Mouse (Mus musculus): ENCODE results near the gene 4933427D14Rik.

DNA sequence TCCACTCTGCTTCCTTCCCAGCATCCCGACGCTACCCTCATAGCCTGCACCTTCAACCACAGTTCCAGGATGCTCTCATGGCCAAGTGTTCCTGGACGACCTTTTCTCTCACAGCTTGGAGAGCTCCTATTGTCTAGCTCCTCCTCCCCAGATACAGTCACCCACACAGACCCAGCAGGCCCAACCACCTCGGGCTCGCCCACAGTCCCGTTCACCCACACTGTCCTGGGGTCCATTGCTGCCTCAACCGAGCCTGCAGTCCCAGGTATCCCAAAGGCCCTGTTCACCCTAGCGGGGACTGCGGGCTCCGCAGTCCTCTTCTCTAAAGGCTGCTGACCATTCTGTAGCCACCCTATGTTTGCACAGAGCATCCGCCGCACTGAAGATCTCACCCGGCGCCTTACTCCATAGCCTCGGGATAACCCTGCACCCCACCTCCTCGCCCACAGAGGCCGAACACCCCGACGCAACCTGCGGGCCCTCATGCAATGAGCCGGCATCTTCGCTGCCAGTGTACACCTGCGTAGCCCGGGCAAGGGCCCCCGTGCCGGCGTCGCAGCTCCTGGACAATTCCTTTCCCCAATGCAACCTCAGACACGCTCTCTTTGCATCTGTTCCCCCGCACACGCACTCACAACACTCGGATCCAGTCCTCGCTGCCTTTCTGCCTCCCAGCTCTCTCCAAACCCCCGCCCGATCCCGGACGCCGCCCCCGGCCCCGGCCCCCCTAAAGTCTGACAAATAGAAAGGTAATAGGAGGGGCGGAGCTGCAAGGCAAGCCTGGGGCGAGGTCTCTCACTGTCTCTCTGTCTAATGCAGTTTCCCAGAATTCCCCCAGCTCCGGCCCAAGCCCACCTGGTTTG is 687 bp downstream of the 4933427D14Rik start, which contains the start of gene Gm43951:
- TF ChIP-seq CTCF (IDR thresholded peaks at IDR 0.05; ENCODE audit: borderline replicate concordance, insufficient read depth, low read depth, low read length) (peak; percentile 23; the same call in 1 of the 2 replicates), POLR2A (IDR thresholded peaks at IDR 0.05; ENCODE audit: borderline replicate concordance, insufficient read depth, low read length) (peak; percentile 35; the same call in 1 of the 2 replicates)
